ENCODE assay signal across 15 mouse cellular contexts in genomic region chr16:9836542-9836941, GRCm38 (mm10).
A peak's percentile ranks its signal among the peaks of the same experiment; 100 is the strongest.
DNase-seq lines count a peak whose midpoint lies in the region; ATAC-seq and TF ChIP-seq lines count a peak whose summit lies in the region.
"Had no signal": no experiment of that assay in that cellular context is flagged by ENCODE, and none has a peak within 500 bp of the region (broad histone marks: within the 10 kb centered on the region; RNA-seq: fewer than 3 reads in every experiment).

No protein-coding gene starts in this region.

- DNase-seq in kidney, postnatal 4 days = peak; percentile 37 to 51
- DNase-seq in ES-E14 (ENCODE audit: low read depth, low spot score) = peak; percentile 31
- DNase-seq in WW6 (ENCODE audit: low read depth, low spot score) = peak; percentile 9
- peak; percentile 20 for DNase-seq in hindlimb bud, embryonic 11.5 days (ENCODE audit: extremely low spot score, low read depth, low spot score)
- DNase-seq in left cerebral cortex, postnatal 36 days (ENCODE audit: low spot score in 2 of 2) = no peak
- no peak for DNase-seq in left cerebral cortex, postnatal 10 days (ENCODE audit: extremely low spot score in 1 of 2, low spot score in 2 of 2)
- no peak for DNase-seq in thymus, postnatal 36 days
- DNase-seq: cerebellum, postnatal 36 days; gastrocnemius, postnatal 36 days; kidney, adult 2 months; right cerebral cortex, postnatal 14 days had no signal

- intact Hi-C loops in left cerebral cortex, postnatal 36 days (cut with DNase I) = no loop called here
- intact Hi-C loops in left cerebral cortex, postnatal 10 days (cut with DNase I) = no loop called here

- H3K9ac ChIP-seq in kidney, embryonic 15.5 days = no peak overlapping the region
- no peak overlapping the region for H3K9ac ChIP-seq in ES-E14 (ENCODE audit: insufficient read depth, low read depth, low read length, poor library complexity, severe bottlenecking)
- H3K9ac ChIP-seq: neural tube, embryonic 12.5 days had no signal

- no peak overlapping the region for H3K27ac ChIP-seq in kidney, embryonic 15.5 days
- no peak overlapping the region for H3K27ac ChIP-seq in ES-E14 (ENCODE audit: insufficient read depth, low read depth, low read length, poor library complexity, severe bottlenecking)
- H3K27ac ChIP-seq: neural tube, embryonic 12.5 days had no signal

- no peak for ATAC-seq in kidney, embryonic 15.5 days (replicated peaks; ENCODE audit: low FRiP score)
- ATAC-seq: Patski had no signal

- H3K27me3 ChIP-seq in kidney, embryonic 15.5 days = no peaks in the 10 kb centered on the region
- H3K27me3 ChIP-seq: neural tube, embryonic 12.5 days; Patski had no signal

- H3K4me1 ChIP-seq in kidney, embryonic 15.5 days = no peaks in the 10 kb centered on the region
- no peaks in the 10 kb centered on the region for H3K4me1 ChIP-seq in ES-E14 (ENCODE audit: control insufficient read depth in 2 of 2, insufficient read depth in 2 of 2, low read length in 2 of 2, poor library complexity in 1 of 2)
- H3K4me1 ChIP-seq: neural tube, embryonic 12.5 days had no signal

- no peak overlapping the region for H3K4me2 ChIP-seq in kidney, embryonic 15.5 days
- H3K4me2 ChIP-seq: midbrain, embryonic 11.5 days; neural tube, embryonic 12.5 days had no signal

- in situ Hi-C loops in ES-E14 (cut with MboI; ENCODE audit: low sequenced_read_pairs in 2 of 2, unreplicated experiment in 2 of 2) = no loop called here

- H3K4me3 ChIP-seq in kidney, embryonic 15.5 days (replicated peaks) = no peak overlapping the region
- H3K4me3 ChIP-seq in ES-E14 (ENCODE audit: insufficient read depth in 1 of 2, low read depth in 1 of 2, low read length in 2 of 2, poor library complexity in 1 of 2, severe bottlenecking in 1 of 2) = no peak overlapping the region
- H3K4me3 ChIP-seq: neural tube, embryonic 12.5 days had no signal

- H3K36me3 ChIP-seq in kidney, embryonic 15.5 days = no peaks in the 10 kb centered on the region
- no peaks in the 10 kb centered on the region for H3K36me3 ChIP-seq in ES-E14 (ENCODE audit: control insufficient read depth, insufficient read depth, low read length, poor library complexity, severe bottlenecking)
- H3K36me3 ChIP-seq: neural tube, embryonic 12.5 days had no signal

- H3K9me3 ChIP-seq in kidney, embryonic 15.5 days (replicated peaks) = no peaks in the 10 kb centered on the region
- H3K9me3 ChIP-seq in ES-E14 (ENCODE audit: control insufficient read depth, insufficient read depth, low read depth, low read length) = no peaks in the 10 kb centered on the region
- H3K9me3 ChIP-seq: neural tube, embryonic 12.5 days had no signal

- 31% methylated on average over 8 of the region's 8 CpGs for WGBS in kidney, embryonic 15.5 days

TF ChIP-seq in ES-E14, 5 proteins besides CTCF, POLR2A, EP300 and RAD21:
- no peak for TF ChIP-seq MAFK (IDR thresholded peaks at IDR 0.05; ENCODE audit: insufficient read depth, low read depth, low read length)
- no peak for TF ChIP-seq ZNF384 (IDR thresholded peaks at IDR 0.05; ENCODE audit: low read depth, low read length)
- TF ChIP-seq HCFC1 (IDR thresholded peaks at IDR 0.05; ENCODE audit: borderline replicate concordance, insufficient read depth, low read length) = no peak
- no peak for TF ChIP-seq ZC3H11A (IDR thresholded peaks at IDR 0.05; ENCODE audit: borderline replicate concordance, low read depth, low read length)
- no peak for TF ChIP-seq CHD2 (IDR thresholded peaks at IDR 0.05; ENCODE audit: low read depth, low read length)

Comparison
In these comparisons a context has a peak if more than half of its experiments do, and no peak if none do; other contexts are left out.
1. DNase-seq: peak in kidney, postnatal 4 days (2 of 2), ES-E14 (single experiment), WW6 (single experiment) and hindlimb bud, embryonic 11.5 days (single experiment); none in left cerebral cortex, postnatal 36 days (0 of 2), left cerebral cortex, postnatal 10 days (0 of 2) and thymus, postnatal 36 days (0 of 2).